Mouse (Mus musculus) frontal cortex, adult (tissue): Measurements from ENCODE around the gene Kirrel.
"Not testable (repeated sequence)": the region's sequence is repeated elsewhere in the genome, so short reads cannot be mapped to it uniquely, and the experiment has no call there.

Experiments
- ATAC-seq: cut with Nextera tagmentation; 2 replicates; pipeline ENCODE4 v1.9.2; 2017; ENCODE audit warnings: mild to moderate bottlenecking, moderate library complexity, mixed read lengths; ENCODE audit not compliant: low TSS enrichment

Kirrel gene

DNA sequence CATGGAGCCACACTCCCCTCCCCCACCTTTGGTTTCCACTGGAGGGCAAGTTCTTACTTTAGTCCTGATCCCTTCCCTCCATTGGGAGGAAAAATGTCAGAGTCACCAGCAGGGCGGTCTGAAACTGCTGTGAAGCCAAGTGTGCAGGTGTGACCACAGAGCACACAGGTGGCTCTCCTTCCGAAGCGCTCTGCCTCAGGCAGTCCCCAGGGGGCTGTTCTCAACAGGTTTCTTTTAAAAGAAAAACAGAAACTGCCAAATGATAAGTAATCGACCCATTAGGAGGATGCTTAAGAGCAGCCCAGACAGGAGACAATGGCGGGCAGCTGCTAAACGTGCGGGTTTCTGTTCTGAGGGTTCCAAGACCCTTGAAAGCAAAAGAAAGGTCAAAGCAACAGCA, 37.8 kb downstream of the Kirrel start:
- no peak for ATAC-seq

DNA sequence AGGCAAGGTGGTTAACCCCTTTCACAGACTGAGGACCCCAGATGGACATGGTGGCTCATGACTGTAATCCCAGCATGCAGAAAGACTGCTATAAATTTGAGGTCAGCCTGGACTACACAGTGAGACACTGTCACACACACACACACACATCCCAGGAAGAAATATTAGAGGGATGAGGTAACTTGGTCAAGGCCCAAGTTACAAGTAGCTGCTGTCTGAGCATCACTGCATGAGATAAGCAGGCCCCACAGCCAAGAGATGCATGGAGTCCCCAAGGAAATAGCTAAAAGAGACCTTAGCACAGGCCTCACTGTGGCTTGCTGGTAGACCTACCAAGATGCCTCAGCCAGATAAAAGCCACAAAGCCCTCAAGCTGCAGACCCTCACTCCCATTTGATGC, 39.6 kb downstream of the Kirrel start:
- ATAC-seq, result no peak

DNA sequence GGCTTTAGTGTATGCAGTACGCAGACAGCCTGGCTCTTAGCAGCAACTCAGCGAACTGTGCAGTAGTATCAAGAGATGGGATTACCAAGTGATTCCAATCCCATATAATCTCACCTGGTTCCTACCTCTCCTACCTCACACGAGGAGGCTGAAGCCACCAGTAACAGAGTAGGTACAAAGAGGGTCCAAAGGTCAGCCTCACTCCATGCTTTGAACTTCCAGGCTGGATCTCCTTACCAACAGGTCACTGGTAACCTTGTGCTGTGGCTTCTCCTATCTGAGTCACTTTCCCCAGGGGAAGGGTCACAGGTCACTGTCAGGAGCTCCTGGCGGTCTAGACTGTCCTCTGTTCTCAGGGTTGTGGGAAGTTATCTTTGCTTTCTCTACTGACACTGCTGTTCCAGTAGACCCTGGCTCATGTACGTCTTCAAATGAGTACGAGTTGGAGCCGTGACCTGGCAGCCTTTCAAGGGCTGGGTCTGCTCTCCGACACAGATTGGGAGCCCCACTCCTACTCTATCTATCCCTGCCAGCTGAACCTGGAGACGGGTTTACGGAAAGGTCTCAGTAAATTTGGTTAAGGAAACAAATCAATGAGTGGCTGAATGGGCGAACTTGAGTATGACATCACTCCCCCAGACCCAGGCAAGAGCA, 42.7 kb downstream of the Kirrel start:
- ATAC-seq, result 0 out of 2 replicates have a peak, but pooled peaks have one; percentile 38

DNA sequence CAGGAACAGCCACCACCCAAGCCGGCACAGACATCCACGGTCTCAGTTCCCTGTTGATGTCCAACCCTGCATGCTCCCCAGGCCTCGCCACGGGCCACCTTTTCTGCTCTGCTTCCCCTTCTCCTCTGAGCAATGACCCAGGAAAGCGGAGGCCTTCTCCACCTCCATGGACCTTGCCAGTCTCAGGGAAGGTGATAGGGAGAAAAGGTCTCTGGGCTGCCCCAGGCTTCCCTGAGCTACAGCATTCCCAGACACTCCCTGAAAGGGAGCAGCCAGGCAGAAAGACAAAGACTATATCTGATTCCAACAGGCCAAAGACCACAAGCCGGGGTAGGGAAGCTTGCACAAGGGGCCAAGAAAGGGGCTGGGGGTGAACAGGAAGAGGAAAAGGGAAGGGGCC, 43.6 kb downstream of the Kirrel start:
- ATAC-seq, result no peak

DNA sequence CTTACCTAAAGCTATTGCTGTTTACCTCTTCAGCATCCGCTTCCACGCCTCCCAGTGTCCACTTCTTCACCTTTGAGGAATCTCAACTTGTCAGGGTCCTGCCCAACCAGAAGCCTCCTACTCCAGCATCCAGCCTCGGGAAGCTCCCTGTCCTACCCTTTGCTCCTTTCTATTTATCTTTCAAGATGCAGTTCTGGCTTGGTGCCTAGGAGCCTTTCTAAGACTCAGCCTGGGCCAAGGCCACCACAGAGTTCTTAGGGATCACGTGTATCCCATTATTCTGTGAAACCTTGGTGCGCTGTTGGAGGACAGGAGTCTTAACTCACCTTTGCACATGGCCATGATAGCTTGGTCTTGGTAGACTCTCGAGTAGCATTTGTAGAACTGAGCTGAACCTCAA, 50.8 kb downstream of the Kirrel start:
- no peak for ATAC-seq

- no peak for ATAC-seq
Observed at GRCm38 (mm10) chr3:87118214-87118613, 56.3 kb downstream of the Kirrel start.

GRCm38 (mm10) chr3:87117632-87118031, 56.9 kb downstream of the Kirrel start:
- ATAC-seq, result no peak

- no peak for ATAC-seq
Observed at GRCm38 (mm10) chr3:87115726-87116540, 58.6 kb downstream of the Kirrel start.

DNA sequence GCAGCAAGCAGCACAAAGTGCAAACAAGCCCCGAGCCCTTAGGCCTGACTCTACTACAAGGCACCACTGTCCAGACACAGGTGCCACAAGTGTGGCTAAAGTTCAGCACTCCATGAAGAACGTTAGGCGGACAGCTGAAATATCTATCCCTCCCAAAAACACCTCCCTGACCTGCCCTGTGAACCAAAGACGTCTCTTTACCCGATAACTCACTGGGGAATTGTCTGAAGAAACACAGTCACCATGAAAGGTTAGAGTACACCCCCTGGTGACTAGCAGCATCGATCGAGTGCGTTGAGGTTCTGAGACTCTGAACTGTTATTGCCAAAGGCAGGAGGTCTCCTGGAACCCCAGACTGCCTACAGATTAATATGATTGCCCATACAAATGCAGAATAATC, 59.3 kb downstream of the Kirrel start:
- ATAC-seq, result no peak

GRCm38 (mm10) chr3:87114801-87115200, 59.7 kb downstream of the Kirrel start:
- ATAC-seq, result no peak

DNA sequence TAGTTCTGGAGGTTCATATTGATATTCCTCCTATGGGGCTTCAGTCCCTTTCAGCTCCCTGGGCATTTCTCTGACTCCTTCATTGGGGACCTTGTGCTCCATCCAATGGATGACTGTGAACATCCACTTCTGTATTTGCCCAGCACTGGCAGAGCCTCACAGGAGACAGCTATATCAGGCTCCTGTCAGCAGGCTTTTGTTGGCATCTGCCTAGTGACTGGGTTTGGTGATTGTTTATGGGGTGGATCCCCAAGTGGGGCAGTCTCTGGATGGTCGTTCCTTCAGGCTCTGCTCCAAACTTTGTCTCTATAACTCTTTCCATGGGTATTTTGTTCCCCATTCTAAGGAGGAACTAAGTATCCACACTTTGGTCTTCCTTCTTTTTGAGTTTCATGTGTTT, 60.7 kb downstream of the Kirrel start:
- not testable (repeated sequence) for ATAC-seq

- ATAC-seq, result no peak
Observed at GRCm38 (mm10) chr3:87112264-87112663, 62.3 kb downstream of the Kirrel start.

DNA sequence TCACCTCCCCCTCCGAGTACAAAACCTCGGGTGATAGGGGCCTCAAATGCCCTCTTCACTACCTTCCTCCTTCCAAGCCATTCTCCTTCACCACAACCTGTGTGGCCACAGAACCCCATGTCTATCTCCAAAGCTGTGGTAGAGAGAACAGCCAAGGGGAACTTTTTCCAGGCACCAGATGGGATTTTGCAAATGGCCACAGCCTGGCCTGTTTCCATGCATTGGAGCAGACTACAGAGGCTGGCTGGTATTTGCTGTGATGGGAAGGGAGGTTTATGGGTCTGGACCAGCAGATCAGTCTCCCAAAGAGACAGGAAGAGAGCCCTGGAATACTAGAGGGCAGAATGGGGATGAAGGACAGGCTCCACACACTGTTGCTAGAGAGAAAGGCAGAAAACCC, 69.7 kb downstream of the Kirrel start:
- ATAC-seq, result no peak

DNA sequence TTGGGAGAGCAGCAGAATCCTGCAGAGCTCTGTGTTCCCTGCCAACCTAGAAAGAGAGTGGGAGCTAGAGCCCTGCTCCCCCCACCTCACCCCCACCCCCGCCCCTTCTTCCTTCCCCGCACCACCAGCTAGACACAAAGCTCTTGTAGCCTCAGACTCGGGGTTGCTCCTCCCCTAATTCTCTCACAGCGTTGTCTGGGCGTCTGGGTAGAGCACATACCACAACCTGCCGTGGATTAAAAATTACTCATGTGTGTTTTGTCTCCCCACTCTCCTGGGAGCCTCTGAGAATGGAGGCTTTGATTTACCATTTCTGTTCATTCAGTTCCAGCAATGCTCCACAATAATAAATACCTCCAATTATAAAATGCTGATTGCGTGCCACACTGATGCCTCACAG, 72.2 kb downstream of the Kirrel start:
- ATAC-seq, result no peak

DNA sequence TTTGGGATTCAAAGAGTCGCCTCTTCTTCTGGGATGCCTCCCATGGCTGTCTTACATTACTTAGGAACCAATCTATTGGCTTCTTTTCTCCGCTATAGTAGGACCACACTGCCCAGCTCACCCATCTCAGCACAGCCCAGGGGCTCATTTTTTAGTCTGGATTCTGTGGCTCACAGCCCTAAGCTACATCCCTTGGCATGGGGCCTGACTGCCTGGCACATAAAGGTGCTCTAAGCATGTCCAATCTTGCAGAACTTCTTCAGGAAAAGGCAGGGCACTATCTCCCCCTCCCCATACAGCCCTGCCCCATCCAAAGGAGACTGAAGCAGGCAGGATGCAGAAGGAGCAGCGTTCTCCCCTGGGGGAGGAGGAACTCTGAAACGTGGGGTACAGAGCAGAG, 73.6 kb downstream of the Kirrel start:
- ATAC-seq, result no peak

- ATAC-seq, result peak; percentile 78
Observed at GRCm38 (mm10) chr3:87097969-87098946, 76.3 kb downstream of the Kirrel start.

DNA sequence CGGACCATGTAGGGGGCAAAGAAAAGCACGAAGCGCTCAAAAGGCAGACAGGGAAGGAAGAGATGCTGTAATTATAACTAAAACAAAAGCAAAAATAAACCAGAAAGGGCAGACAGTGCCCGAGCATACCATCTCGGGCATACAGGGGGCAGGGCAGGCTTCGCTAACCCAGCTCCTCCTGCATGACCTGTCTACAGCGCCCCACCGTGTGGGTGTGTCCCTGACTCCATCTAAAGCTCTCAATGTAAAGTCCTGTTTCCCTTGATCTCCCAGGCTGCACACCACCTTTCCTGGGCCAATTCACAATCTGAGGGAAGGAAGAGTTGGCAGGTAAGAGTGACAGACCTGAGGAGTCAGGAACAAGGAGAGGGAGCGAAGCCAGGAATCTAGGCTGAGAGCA, 77.3 kb downstream of the Kirrel start:
- ATAC-seq, result no peak

DNA sequence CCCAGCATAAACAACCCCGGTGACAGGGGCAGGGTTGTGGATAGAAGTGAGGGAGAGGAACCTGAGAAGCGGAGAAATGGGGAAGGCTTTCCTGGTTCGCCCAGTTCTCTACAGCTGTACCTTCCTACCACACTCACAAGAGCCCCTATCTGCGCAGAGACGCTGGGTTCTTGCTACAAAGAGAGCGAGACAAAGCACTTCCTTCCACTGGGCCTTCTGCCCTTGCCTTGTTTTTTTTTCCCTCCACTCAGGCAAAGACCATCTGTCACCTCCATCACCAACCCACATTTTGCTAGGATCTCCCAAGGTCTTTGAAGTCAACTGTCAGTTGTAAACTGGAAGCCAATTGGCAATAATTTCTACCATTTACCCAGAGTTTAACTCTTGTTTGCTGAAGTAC, 80.8 kb downstream of the Kirrel start:
- no peak for ATAC-seq

GRCm38 (mm10) chr3:87089694-87090565, 84.6 kb downstream of the Kirrel start:
- peak; percentile 94 for ATAC-seq

DNA sequence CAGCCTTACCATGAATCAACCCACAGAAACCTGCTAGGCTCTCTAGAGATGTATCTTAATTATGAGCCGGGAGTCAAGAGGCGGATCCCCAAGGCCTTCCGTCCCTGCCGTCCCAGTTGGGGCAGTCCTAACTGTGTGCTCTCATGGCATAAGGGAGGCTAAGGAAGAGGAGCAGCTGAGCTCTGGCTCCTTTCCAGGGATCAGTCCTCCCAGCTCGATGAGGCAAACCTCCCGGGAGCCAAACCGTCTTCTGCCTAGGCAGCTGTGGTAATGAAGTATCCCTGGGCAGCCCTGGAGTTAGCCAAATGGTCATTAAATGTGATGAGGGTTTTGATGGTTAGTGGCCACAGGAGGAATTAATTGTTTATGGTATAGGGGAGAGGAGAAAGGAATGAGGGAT, 87.4 kb downstream of the Kirrel start:
- ATAC-seq, result no peak

DNA sequence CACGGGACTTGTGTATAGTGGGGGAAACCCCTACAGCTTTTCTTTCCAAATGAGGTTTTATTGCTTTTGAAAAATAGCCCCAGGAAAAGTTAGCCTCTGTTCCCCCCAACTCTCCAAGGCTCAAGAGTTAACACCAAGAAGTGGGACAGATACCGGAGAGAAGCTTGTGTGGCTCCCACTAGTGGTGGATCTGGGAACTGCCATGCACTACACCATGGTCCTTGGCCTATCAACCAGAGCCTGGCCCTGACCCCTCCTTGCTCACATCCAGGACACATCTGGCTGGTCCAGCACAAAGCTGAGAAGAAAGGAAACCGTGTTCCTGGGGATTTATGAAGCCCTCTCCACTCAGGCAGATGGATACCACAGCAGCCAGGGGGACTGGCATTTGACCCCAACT, 92.3 kb downstream of the Kirrel start:
- ATAC-seq, result no peak
